Mouse (Mus musculus): ENCODE measurements around the gene Cib3.

- no peak for TF ChIP-seq POLR2A (IDR thresholded peaks at IDR 0.05; ENCODE audit: extremely low read depth, insufficient read depth, low read length)
- no peak for TF ChIP-seq CTCF (IDR thresholded peaks at IDR 0.05; ENCODE audit: extremely low read depth, insufficient read depth, low read length)
Measured at GRCm38 (mm10) chr8:72197997-72198396, 14.6 kb downstream of the Cib3 start.
